ENCODE assay signal across 8 mouse cellular contexts in the genomic region with DNA sequence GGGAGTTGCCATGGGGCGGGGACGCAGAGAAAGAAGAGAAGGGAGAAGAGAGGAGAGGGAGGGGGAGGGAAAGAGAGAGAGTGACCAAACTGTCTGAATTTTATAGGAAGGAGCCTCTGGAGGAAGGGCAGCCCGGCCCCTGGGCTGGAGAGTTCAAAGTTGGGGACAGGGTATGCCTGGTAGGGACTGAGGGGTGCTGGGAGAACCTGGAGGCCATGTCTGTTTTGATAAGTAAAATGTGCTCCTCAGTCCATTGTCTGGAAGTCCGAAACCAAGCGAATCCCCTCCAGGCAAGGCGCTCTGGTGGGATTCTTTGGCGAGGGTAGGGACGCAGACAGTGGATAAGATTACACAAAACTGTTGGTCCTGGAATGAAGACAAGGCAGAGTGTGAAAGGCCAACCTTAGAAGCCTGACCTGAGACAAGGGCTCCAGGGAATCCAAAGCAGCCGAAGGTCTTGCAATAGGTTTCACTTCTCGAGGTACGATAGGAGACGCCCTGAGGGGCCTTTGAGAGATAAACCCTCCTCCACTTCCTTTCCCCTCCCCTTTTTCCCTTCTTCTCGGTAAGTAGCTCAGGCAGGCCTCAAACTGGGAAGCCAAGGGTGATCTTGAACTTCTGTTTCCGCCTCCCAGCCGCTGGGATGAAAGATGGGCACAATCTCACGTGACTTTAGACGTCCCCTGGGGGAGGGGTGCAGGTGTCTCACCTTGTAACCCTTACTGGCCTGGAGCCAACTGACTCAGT. TPM values are rescaled to one million over a fixed set of nuclear protein-coding genes. Genes with fewer than 3 reads are reported as not detected.
DNase-seq lines count a peak whose midpoint lies in the region; ATAC-seq lines count a peak whose summit lies in the region.

No protein-coding gene starts in this region.

- H3K4me2 ChIP-seq in forebrain, embryonic 14.5 days (ENCODE audit: low read length), result 0 out of 2 replicates have a peak overlapping the region, but pooled peaks have one; percentile 18
- H3K4me2 ChIP-seq in liver, embryonic 13.5 days, result peak overlapping the region; percentile 67
- H3K4me2 ChIP-seq in stomach, embryonic 16.5 days (ENCODE audit: low read depth, low read length), result peak overlapping the region; percentile 23; the same call in 1 of the 2 replicates

- no peaks in the 10 kb centered on the region for H3K36me3 ChIP-seq in forebrain, embryonic 14.5 days (ENCODE audit: control insufficient read depth, insufficient read depth, low read length)
- no peaks in the 10 kb centered on the region for H3K36me3 ChIP-seq in liver, embryonic 13.5 days
- no peaks in the 10 kb centered on the region for H3K36me3 ChIP-seq in stomach, embryonic 16.5 days (ENCODE audit: control insufficient read depth, insufficient read depth, low read length)

- ATAC-seq in CD4-positive, CD25-positive, alpha-beta regulatory T cell, adult 4 months, result no peak
- ATAC-seq in forebrain, embryonic 14.5 days, result no peak; the same call in 1 of the 2 replicates
- ATAC-seq in liver, embryonic 13.5 days (ENCODE audit: low read depth), result 0 out of 2 replicates have a peak, but pooled peaks have one; percentile 19
- no peak; the same call in 1 of the 2 replicates for ATAC-seq in stomach, embryonic 16.5 days (ENCODE audit: insufficient read depth, low FRiP score)

- H3K27ac ChIP-seq in forebrain, embryonic 14.5 days (ENCODE audit: low read depth, low read length), result no peak overlapping the region
- H3K27ac ChIP-seq in liver, embryonic 13.5 days, result 0 out of 2 replicates have a peak overlapping the region, but pooled peaks have one; percentile 2
- H3K27ac ChIP-seq in stomach, embryonic 16.5 days (ENCODE audit: low read length), result no peak overlapping the region

- H3K27me3 ChIP-seq in forebrain, embryonic 14.5 days (replicated peaks; ENCODE audit: control insufficient read depth, insufficient read depth, low read length), result no peaks in the 10 kb centered on the region
- no peaks in the 10 kb centered on the region for H3K27me3 ChIP-seq in liver, embryonic 13.5 days
- no peaks in the 10 kb centered on the region for H3K27me3 ChIP-seq in stomach, embryonic 16.5 days (ENCODE audit: control insufficient read depth, insufficient read depth, low read length)

- H3K9me3 ChIP-seq in forebrain, embryonic 14.5 days (replicated peaks; ENCODE audit: control insufficient read depth, low read length), result no peaks in the 10 kb centered on the region
- no peaks in the 10 kb centered on the region for H3K9me3 ChIP-seq in liver, embryonic 13.5 days (replicated peaks)
- no peaks in the 10 kb centered on the region for H3K9me3 ChIP-seq in stomach, embryonic 16.5 days (replicated peaks; ENCODE audit: control insufficient read depth, low read length)

- 20% methylated on average over 17 of the region's 17 CpGs for WGBS in forebrain, embryonic 14.5 days
- whole genome bisulfite sequencing in liver, embryonic 13.5 days (ENCODE audit: insufficient replicate concordance), result 11% methylated on average over 17 of the region's 17 CpGs
- 30% methylated on average over 17 of the region's 17 CpGs for WGBS in stomach, embryonic 16.5 days

- peak; percentile 14 for DNase-seq in CD4-positive, CD25-positive, alpha-beta regulatory T cell, adult 2 months (ENCODE audit: low read depth, low spot score)
- DNase-seq in A20 (ENCODE audit: low read depth, low spot score), result peak; percentile 32
- peak; percentile 8 for DNase-seq in forebrain, embryonic 14.5 days (ENCODE audit: low spot score)
- DNase-seq in liver, embryonic 13.5 days, result no peak
- no peak for DNase-seq in ovary, postnatal 10 days (ENCODE audit: low spot score)
- DNase-seq in cerebellum, adult 9-11 months, result no peak

- H3K4me1 ChIP-seq in forebrain, embryonic 14.5 days (ENCODE audit: control insufficient read depth, insufficient read depth, low read length), result no peaks in the 10 kb centered on the region; the same call in 1 of the 2 replicates
- H3K4me1 ChIP-seq in liver, embryonic 13.5 days (replicated peaks), result peaks cover 49% of the 10 kb centered on the region
- H3K4me1 ChIP-seq in stomach, embryonic 16.5 days (ENCODE audit: control insufficient read depth, insufficient read depth, low read length), result peaks cover 10% of the 10 kb centered on the region; the same call in 1 of the 2 replicates

- H3K9ac ChIP-seq in forebrain, embryonic 14.5 days (ENCODE audit: low read length), result no peak overlapping the region
- H3K9ac ChIP-seq in liver, embryonic 13.5 days, result peak overlapping the region; percentile 44; the same call in 1 of the 2 replicates
- 0 out of 2 replicates have a peak overlapping the region, but pooled peaks have one; percentile 12 for H3K9ac ChIP-seq in stomach, embryonic 16.5 days (ENCODE audit: low read length)

- H3K4me3 ChIP-seq in forebrain, embryonic 14.5 days (ENCODE audit: low read depth, low read length), result no peak overlapping the region
- peak overlapping the region; percentile 44 for H3K4me3 ChIP-seq in liver, embryonic 13.5 days (replicated peaks)
- H3K4me3 ChIP-seq in stomach, embryonic 16.5 days (replicated peaks; ENCODE audit: low read length), result no peak overlapping the region

RNA-seq across cellular contexts. Expression of gene Rab11fip5, which starts 6.6 kb away (rescaled TPM):
- under 1 TPM; 0.14 to 0.42 TPM for polyA plus RNA-seq in CD4-positive, CD25-positive, alpha-beta regulatory T cell, adult 4 months (2017; shearing (Covaris generic))
- polyA plus RNA-seq in forebrain, embryonic 14.5 days (2014; fragmentation: Nextera tagmentation; extraction: Ambion mirVana), result 9.2 and 12.7 TPM in 2 replicates
- 0.61 and 0.71 TPM in 2 replicates for polyA plus RNA-seq in liver, embryonic 13.5 days (2015; fragmentation: Nextera tagmentation; extraction: Ambion mirVana)
- polyA plus RNA-seq in stomach, embryonic 16.5 days (2015; fragmentation: Nextera tagmentation; extraction: Ambion mirVana), result 10.1 and 10.2 TPM in 2 replicates

RNA-seq across cellular contexts. Expression of gene Noto, which starts 42.6 kb away (rescaled TPM):
- not detected for polyA plus RNA-seq in CD4-positive, CD25-positive, alpha-beta regulatory T cell, adult 4 months (2017; shearing (Covaris generic))
- polyA plus RNA-seq in forebrain, embryonic 14.5 days (2014; fragmentation: Nextera tagmentation; extraction: Ambion mirVana), result not detected in 2 replicates
- not detected in 2 replicates for polyA plus RNA-seq in liver, embryonic 13.5 days (2015; fragmentation: Nextera tagmentation; extraction: Ambion mirVana)
- not detected in 2 replicates for polyA plus RNA-seq in stomach, embryonic 16.5 days (2015; fragmentation: Nextera tagmentation; extraction: Ambion mirVana)

RNA-seq across cellular contexts. Expression of gene Sfxn5, which starts 47.9 kb away (rescaled TPM):
- polyA plus RNA-seq in CD4-positive, CD25-positive, alpha-beta regulatory T cell, adult 4 months (2017; shearing (Covaris generic)), result 1 to 10 TPM; 2.9 to 3.1 TPM
- polyA plus RNA-seq in forebrain, embryonic 14.5 days (2014; fragmentation: Nextera tagmentation; extraction: Ambion mirVana), result 15.2 and 15.7 TPM in 2 replicates
- 1.9 and 2.1 TPM in 2 replicates for polyA plus RNA-seq in liver, embryonic 13.5 days (2015; fragmentation: Nextera tagmentation; extraction: Ambion mirVana)
- polyA plus RNA-seq in stomach, embryonic 16.5 days (2015; fragmentation: Nextera tagmentation; extraction: Ambion mirVana), result 10.7 and 11.0 TPM in 2 replicates

RNA-seq across cellular contexts. Expression of gene Smyd5, which starts 50.7 kb away (rescaled TPM):
- 10 to 100 TPM; 23.2 to 45.4 TPM for polyA plus RNA-seq in CD4-positive, CD25-positive, alpha-beta regulatory T cell, adult 4 months (2017; shearing (Covaris generic))
- 37.2 and 41.3 TPM in 2 replicates for polyA plus RNA-seq in forebrain, embryonic 14.5 days (2014; fragmentation: Nextera tagmentation; extraction: Ambion mirVana)
- polyA plus RNA-seq in liver, embryonic 13.5 days (2015; fragmentation: Nextera tagmentation; extraction: Ambion mirVana), result 31.6 and 33.7 TPM in 2 replicates
- 41.6 and 43.1 TPM in 2 replicates for polyA plus RNA-seq in stomach, embryonic 16.5 days (2015; fragmentation: Nextera tagmentation; extraction: Ambion mirVana)

Comparison
In these comparisons a context has a peak if more than half of its experiments do, and no peak if none do; other contexts are left out.
1. DNase-seq: peak in CD4-positive, CD25-positive, alpha-beta regulatory T cell, adult 2 months (single experiment), A20 (single experiment) and forebrain, embryonic 14.5 days (single experiment); none in liver, embryonic 13.5 days (single experiment), ovary, postnatal 10 days (single experiment) and cerebellum, adult 9-11 months (single experiment).
2. Peak in every context shown above with its lines, with median percentiles within 50 percentile points of each other: H3K4me2 ChIP-seq.